Mouse (Mus musculus): ENCODE results near the gene Slc25a3. TPM values are rescaled to one million over a fixed set of nuclear protein-coding genes. Genes with fewer than 3 reads are reported as not detected.

The Slc25a3 gene
- total and polyA plus RNA-seq, 2 experiments = 222 to 371 TPM

GRCm38 (mm10) chr10:91139148-91139766, 15.4 kb upstream of the Slc25a3 start:
- Histone ChIP-seq H3K36me3 (ENCODE audit: control insufficient read depth, insufficient read depth, low read length) (no peaks in the 10 kb centered on the region), H3K4me3 (ENCODE audit: insufficient read depth, low read depth, low read length) (no peak overlapping the region), H3K9ac (ENCODE audit: low read depth, low read length) (no peak overlapping the region), H3K27me3 (ENCODE audit: control insufficient read depth, insufficient read depth, low read length) (no peaks in the 10 kb centered on the region), H3K4me1 (ENCODE audit: control insufficient read depth, insufficient read depth, low read length) (no peaks in the 10 kb centered on the region), H3K79me2 (ENCODE audit: control insufficient read depth, insufficient read depth, low read length) (no peaks in the 10 kb centered on the region), H3K27ac (replicated peaks; ENCODE audit: insufficient read depth, low read depth, low read length) (no peak overlapping the region)
- no peak for TF ChIP-seq CTCF (IDR thresholded peaks at IDR 0.05; ENCODE audit: low read depth, low read length)
- no peak for TF ChIP-seq POLR2A (IDR thresholded peaks at IDR 0.05; ENCODE audit: extremely low read depth, insufficient read depth, low read length)
- WGBS = 73% methylated on average over 14 of the region's 14 CpGs
- no peak for DNase-seq (ENCODE audit: extremely low read depth, low read depth, low spot score)

GRCm38 (mm10) chr10:91138317-91138716, 14.5 kb upstream of the Slc25a3 start:
- 84% methylated on average over 3 of the region's 3 CpGs for WGBS
- DNase-seq (ENCODE audit: extremely low read depth, low read depth, low spot score) = peak; percentile 24
- Histone ChIP-seq H3K79me2 (ENCODE audit: control insufficient read depth, insufficient read depth, low read length) (no peaks in the 10 kb centered on the region), H3K27me3 (ENCODE audit: control insufficient read depth, insufficient read depth, low read length) (no peaks in the 10 kb centered on the region), H3K36me3 (ENCODE audit: control insufficient read depth, insufficient read depth, low read length) (no peaks in the 10 kb centered on the region), H3K27ac (replicated peaks; ENCODE audit: insufficient read depth, low read depth, low read length) (no peak overlapping the region), H3K9ac (ENCODE audit: low read depth, low read length) (no peak overlapping the region), H3K4me3 (ENCODE audit: insufficient read depth, low read depth, low read length) (no peak overlapping the region), H3K4me1 (ENCODE audit: control insufficient read depth, insufficient read depth, low read length) (no peaks in the 10 kb centered on the region)
- TF ChIP-seq POLR2A (IDR thresholded peaks at IDR 0.05; ENCODE audit: extremely low read depth, insufficient read depth, low read length) = no peak
- no peak for TF ChIP-seq CTCF (IDR thresholded peaks at IDR 0.05; ENCODE audit: low read depth, low read length)

- no peaks in the 10 kb centered on the region for H3K79me2 ChIP-seq (ENCODE audit: control insufficient read depth, insufficient read depth, low read length)
- H3K4me3 ChIP-seq (ENCODE audit: insufficient read depth, low read depth, low read length) = no peak overlapping the region
- H3K36me3 ChIP-seq (ENCODE audit: control insufficient read depth, insufficient read depth, low read length) = no peaks in the 10 kb centered on the region
- DNase-seq (ENCODE audit: extremely low read depth, low read depth, low spot score) = peak; percentile 37
- 77% methylated on average over 9 of the region's 9 CpGs for WGBS
- no peaks in the 10 kb centered on the region for H3K4me1 ChIP-seq (ENCODE audit: control insufficient read depth, insufficient read depth, low read length)
- no peak for TF ChIP-seq CTCF (IDR thresholded peaks at IDR 0.05; ENCODE audit: low read depth, low read length)
- no peaks in the 10 kb centered on the region for H3K27me3 ChIP-seq (ENCODE audit: control insufficient read depth, insufficient read depth, low read length)
- H3K9ac ChIP-seq (ENCODE audit: low read depth, low read length) = no peak overlapping the region
- H3K27ac ChIP-seq (replicated peaks; ENCODE audit: insufficient read depth, low read depth, low read length) = peak overlapping the region; percentile 63; the same call in 1 of the 2 replicates
Observed at GRCm38 (mm10) chr10:91137400-91137799, 13.5 kb upstream of the Slc25a3 start.

GRCm38 (mm10) chr10:91135302-91135972, 11.6 kb upstream of the Slc25a3 start:
- DNase-seq (ENCODE audit: extremely low read depth, low read depth, low spot score) = no peak
- Histone ChIP-seq H3K27me3 (ENCODE audit: control insufficient read depth, insufficient read depth, low read length) (no peaks in the 10 kb centered on the region), H3K79me2 (ENCODE audit: control insufficient read depth, insufficient read depth, low read length) (no peaks in the 10 kb centered on the region), H3K27ac (replicated peaks; ENCODE audit: insufficient read depth, low read depth, low read length) (no peak overlapping the region), H3K36me3 (ENCODE audit: control insufficient read depth, insufficient read depth, low read length) (no peaks in the 10 kb centered on the region), H3K4me3 (ENCODE audit: insufficient read depth, low read depth, low read length) (no peak overlapping the region), H3K4me1 (ENCODE audit: control insufficient read depth, insufficient read depth, low read length) (no peaks in the 10 kb centered on the region), H3K9ac (ENCODE audit: low read depth, low read length) (no peak overlapping the region)
- 95% methylated on average over 7 of the region's 7 CpGs for WGBS
- no peak for TF ChIP-seq CTCF (IDR thresholded peaks at IDR 0.05; ENCODE audit: low read depth, low read length)
- TF ChIP-seq POLR2A (IDR thresholded peaks at IDR 0.05; ENCODE audit: extremely low read depth, insufficient read depth, low read length) = no peak

- Histone ChIP-seq H3K36me3 (ENCODE audit: control insufficient read depth, insufficient read depth, low read length) (no peaks in the 10 kb centered on the region), H3K79me2 (ENCODE audit: control insufficient read depth, insufficient read depth, low read length) (no peaks in the 10 kb centered on the region), H3K27me3 (ENCODE audit: control insufficient read depth, insufficient read depth, low read length) (no peaks in the 10 kb centered on the region), H3K4me3 (ENCODE audit: insufficient read depth, low read depth, low read length) (no peak overlapping the region), H3K9ac (ENCODE audit: low read depth, low read length) (no peak overlapping the region), H3K27ac (replicated peaks; ENCODE audit: insufficient read depth, low read depth, low read length) (no peak overlapping the region), H3K4me1 (ENCODE audit: control insufficient read depth, insufficient read depth, low read length) (no peaks in the 10 kb centered on the region)
- 91% methylated on average over 1 of the region's 1 CpGs for WGBS
- no peak for DNase-seq (ENCODE audit: extremely low read depth, low read depth, low spot score)
- TF ChIP-seq CTCF (IDR thresholded peaks at IDR 0.05; ENCODE audit: low read depth, low read length) = no peak
- TF ChIP-seq POLR2A (IDR thresholded peaks at IDR 0.05; ENCODE audit: extremely low read depth, insufficient read depth, low read length) = no peak
Observed at GRCm38 (mm10) chr10:91131565-91131964, 7.7 kb upstream of the Slc25a3 start.

- TF ChIP-seq POLR2A (IDR thresholded peaks at IDR 0.05; ENCODE audit: extremely low read depth, insufficient read depth, low read length) = no peak
- no peak for TF ChIP-seq CTCF (IDR thresholded peaks at IDR 0.05; ENCODE audit: low read depth, low read length)
- H3K4me1 ChIP-seq (ENCODE audit: control insufficient read depth, insufficient read depth, low read length) = no peaks in the 10 kb centered on the region
- no peaks in the 10 kb centered on the region for H3K36me3 ChIP-seq (ENCODE audit: control insufficient read depth, insufficient read depth, low read length)
- H3K79me2 ChIP-seq (ENCODE audit: control insufficient read depth, insufficient read depth, low read length) = no peaks in the 10 kb centered on the region
- no peaks in the 10 kb centered on the region for H3K27me3 ChIP-seq (ENCODE audit: control insufficient read depth, insufficient read depth, low read length)
- no peak overlapping the region for H3K27ac ChIP-seq (replicated peaks; ENCODE audit: insufficient read depth, low read depth, low read length)
- no peak overlapping the region for H3K9ac ChIP-seq (ENCODE audit: low read depth, low read length)
- no peak for DNase-seq (ENCODE audit: extremely low read depth, low read depth, low spot score)
- WGBS = 96% methylated on average over 3 of the region's 3 CpGs
- H3K4me3 ChIP-seq (ENCODE audit: insufficient read depth, low read depth, low read length) = no peak overlapping the region
Observed at GRCm38 (mm10) chr10:91130792-91131191, 6.9 kb upstream of the Slc25a3 start.
